Mouse (Mus musculus) heart, postnatal 0 days (tissue): Measurements from ENCODE around the gene Ttc30a1. TPM values are rescaled to one million over a fixed set of nuclear protein-coding genes. Genes with fewer than 3 reads are reported as not detected.

Source experiments
- ATAC-seq: fragments of 200-750 bp; cut with Nextera tagmentation; 2 replicates; pipeline ENCODE4 v1.8.0; 2017; ENCODE audit warnings: low read depth, moderate number of reproducible peaks, moderate library complexity; ENCODE audit not compliant: insufficient read depth
- DNase-seq: peaks from one replicate; pipeline ENCODE4 v3.0.0-alpha.2; 2016; ENCODE audit warnings: low spot score
- H3K27ac ChIP-seq: fragments of 300-500 bp; sonication (generic); 2 replicates; pipeline ENCODE4 v1.5.1; 2014; ENCODE audit warnings: low read depth, mild to moderate bottlenecking
- H3K27me3 ChIP-seq: fragments of 300-500 bp; sonication (generic); 2 replicates; pipeline ENCODE4 v1.6.1; 2014; ENCODE audit warnings: low read length, mixed read lengths; ENCODE audit not compliant: control insufficient read depth, insufficient read depth
- H3K36me3 ChIP-seq: fragments of 300-500 bp; sonication (generic); replicated peaks from 2 replicates; pipeline ENCODE4 v1.6.1; 2014; ENCODE audit warnings: low read length, mixed read lengths; ENCODE audit not compliant: control insufficient read depth, insufficient read depth
- H3K4me1 ChIP-seq: fragments of 300-500 bp; sonication (generic); 2 replicates; pipeline ENCODE4 v1.6.1; 2014; ENCODE audit warnings: antibody characterized with exemption; ENCODE audit not compliant: control insufficient read depth, insufficient read depth
- H3K4me2 ChIP-seq: fragments of 300-500 bp; sonication (generic); 2 replicates; pipeline ENCODE4 v1.6.1; 2014; ENCODE audit warnings: low read depth, mild to moderate bottlenecking, low read length, moderate library complexity
- H3K4me3 ChIP-seq: fragments of 300-500 bp; sonication (generic); 2 replicates; pipeline ENCODE4 v1.5.1; 2014; ENCODE audit warnings: low read depth, low read length
- H3K9ac ChIP-seq: fragments of 300-500 bp; sonication (generic); replicated peaks from 2 replicates; pipeline ENCODE4 v1.6.1; 2014; ENCODE audit warnings: low read depth, low read length, mixed read lengths
- H3K9me3 ChIP-seq: fragments of 300-500 bp; sonication (generic); replicated peaks from 2 replicates; pipeline ENCODE4 v1.6.1; 2016; ENCODE audit warnings: low read length; ENCODE audit not compliant: control insufficient read depth
- CTCF ChIP-seq: IDR thresholded peaks from 2 replicates; pipeline ENCODE4 v1.5.1; 2016; ENCODE audit warnings: antibody characterized with exemption, control low read depth, low read depth
- EP300 ChIP-seq: IDR thresholded peaks from 2 replicates; pipeline ENCODE4 v1.6.1; 2016; ENCODE audit warnings: antibody characterized with exemption, low read depth
- WGBS: fragments of 180-500 bp; shearing (Covaris S2); extraction: QIAGEN DNeasy Blood & Tissue Kit; methylation state at CpG from one replicate; pipeline ENCODE4 v1.1.7; 2014; 5-methylcytosine and 5-hydroxymethylcytosine counted together
- polyA plus RNA-seq: library from polyadenylated mRNA; unstranded; fragments of >200 nt; fragmentation: Nextera tagmentation; extraction: Ambion mirVana; gene quantifications from 2 replicates; pipeline ENCODE4 v1.2.1, GENCODE M21; 2015
- total RNA-seq: library from RNA; depleted of rRNA; stranded (reverse); fragments of >200 nt; gene quantifications from 2 replicates; pipeline ENCODE4 v1.2.3, GENCODE M21; 2014; ENCODE audit warnings: low replicate concordance

Gene Ttc30a1
- total and polyA plus RNA-seq, 2 experiments from 2014 or later, result 3.3 to 9.4 TPM

GRCm38 (mm10) chr2:75988779-75989363, 7.1 kb upstream of the Ttc30a1 start:
- H3K4me3 ChIP-seq, result no peak overlapping the region
- no peaks in the 10 kb centered on the region for H3K36me3 ChIP-seq
- no peaks in the 10 kb centered on the region for H3K9me3 ChIP-seq
- H3K4me1 ChIP-seq, result no peaks in the 10 kb centered on the region
- H3K4me2 ChIP-seq, result no peak overlapping the region
- TF ChIP-seq EP300 (no peak), CTCF (no peak)
- WGBS, result 53% methylated on average over 7 of the region's 7 CpGs
- ATAC-seq (no peak), DNase-seq (no peak)
- H3K27ac ChIP-seq, result no peak overlapping the region
- H3K9ac ChIP-seq, result no peak overlapping the region
- H3K27me3 ChIP-seq, result no peaks in the 10 kb centered on the region

GRCm38 (mm10) chr2:75988378-75988777, 6.6 kb upstream of the Ttc30a1 start:
- no peak overlapping the region for H3K4me2 ChIP-seq
- no peaks in the 10 kb centered on the region for H3K36me3 ChIP-seq
- no peaks in the 10 kb centered on the region for H3K9me3 ChIP-seq
- H3K27me3 ChIP-seq, result no peaks in the 10 kb centered on the region
- H3K27ac ChIP-seq, result no peak overlapping the region
- no peak overlapping the region for H3K4me3 ChIP-seq
- H3K9ac ChIP-seq, result no peak overlapping the region
- no peaks in the 10 kb centered on the region for H3K4me1 ChIP-seq
- TF ChIP-seq EP300 (no peak), CTCF (no peak)
- 55% methylated on average over 4 of the region's 4 CpGs for WGBS
- no peak for DNase-seq
- no peak for ATAC-seq

- 37% methylated on average over 9 of the region's 9 CpGs for WGBS
- TF ChIP-seq CTCF, result no peak
- no peak for TF ChIP-seq EP300
- H3K9ac ChIP-seq, result no peak overlapping the region
- H3K4me2 ChIP-seq, result no peak overlapping the region
- DNase-seq (no peak), ATAC-seq (no peak)
- H3K4me1 ChIP-seq, result no peaks in the 10 kb centered on the region
- H3K36me3 ChIP-seq, result no peaks in the 10 kb centered on the region
- no peaks in the 10 kb centered on the region for H3K27me3 ChIP-seq
- H3K27ac ChIP-seq, result no peak overlapping the region
- H3K9me3 ChIP-seq, result no peaks in the 10 kb centered on the region
- H3K4me3 ChIP-seq, result no peak overlapping the region
Measured at GRCm38 (mm10) chr2:75987739-75988138, 6.0 kb upstream of the Ttc30a1 start.

- Histone ChIP-seq H3K4me1 (no peaks in the 10 kb centered on the region), H3K36me3 (no peaks in the 10 kb centered on the region), H3K4me3 (no peak overlapping the region), H3K9me3 (no peaks in the 10 kb centered on the region), H3K9ac (no peak overlapping the region), H3K4me2 (no peak overlapping the region), H3K27ac (no peak overlapping the region), H3K27me3 (no peaks in the 10 kb centered on the region)
- TF ChIP-seq CTCF, result peak; percentile 95
- TF ChIP-seq EP300, result no peak
- DNase-seq (peak; percentile 60), ATAC-seq (peak; percentile 59)
- 0% methylated on average over 2 of the region's 2 CpGs for WGBS
Measured at GRCm38 (mm10) chr2:75985124-75985523, 3.4 kb upstream of the Ttc30a1 start.

- no peak overlapping the region for H3K27ac ChIP-seq
- 75% methylated on average over 3 of the region's 3 CpGs for WGBS
- no peak overlapping the region for H3K4me2 ChIP-seq
- TF ChIP-seq CTCF, result no peak
- TF ChIP-seq EP300, result no peak
- DNase-seq (no peak), ATAC-seq (no peak)
- no peaks in the 10 kb centered on the region for H3K4me1 ChIP-seq
- no peaks in the 10 kb centered on the region for H3K27me3 ChIP-seq
- H3K4me3 ChIP-seq, result no peak overlapping the region
- H3K36me3 ChIP-seq, result no peaks in the 10 kb centered on the region
- no peaks in the 10 kb centered on the region for H3K9me3 ChIP-seq
- H3K9ac ChIP-seq, result no peak overlapping the region
Measured at GRCm38 (mm10) chr2:75983847-75984246, 2.1 kb upstream of the Ttc30a1 start.

GRCm38 (mm10) chr2:75983091-75983490, 1.3 kb upstream of the Ttc30a1 start:
- H3K4me1 ChIP-seq, result no peaks in the 10 kb centered on the region
- H3K36me3 ChIP-seq, result no peaks in the 10 kb centered on the region
- no peak overlapping the region for H3K27ac ChIP-seq
- no peak overlapping the region for H3K4me3 ChIP-seq
- ATAC-seq (no peak), DNase-seq (no peak)
- TF ChIP-seq CTCF (no peak), EP300 (no peak)
- no peaks in the 10 kb centered on the region for H3K27me3 ChIP-seq
- no peak overlapping the region for H3K4me2 ChIP-seq
- H3K9ac ChIP-seq, result no peak overlapping the region
- H3K9me3 ChIP-seq, result no peaks in the 10 kb centered on the region
- WGBS, result 96% methylated on average over 3 of the region's 3 CpGs
